Mouse (Mus musculus) lung, postnatal 14 days (tissue): Measurements from ENCODE around the gene Aldh6a1.

Source experiments
- DNase-seq: peaks from one replicate; pipeline ENCODE4 v3.0.0; 2021

Gene Aldh6a1

DNA sequence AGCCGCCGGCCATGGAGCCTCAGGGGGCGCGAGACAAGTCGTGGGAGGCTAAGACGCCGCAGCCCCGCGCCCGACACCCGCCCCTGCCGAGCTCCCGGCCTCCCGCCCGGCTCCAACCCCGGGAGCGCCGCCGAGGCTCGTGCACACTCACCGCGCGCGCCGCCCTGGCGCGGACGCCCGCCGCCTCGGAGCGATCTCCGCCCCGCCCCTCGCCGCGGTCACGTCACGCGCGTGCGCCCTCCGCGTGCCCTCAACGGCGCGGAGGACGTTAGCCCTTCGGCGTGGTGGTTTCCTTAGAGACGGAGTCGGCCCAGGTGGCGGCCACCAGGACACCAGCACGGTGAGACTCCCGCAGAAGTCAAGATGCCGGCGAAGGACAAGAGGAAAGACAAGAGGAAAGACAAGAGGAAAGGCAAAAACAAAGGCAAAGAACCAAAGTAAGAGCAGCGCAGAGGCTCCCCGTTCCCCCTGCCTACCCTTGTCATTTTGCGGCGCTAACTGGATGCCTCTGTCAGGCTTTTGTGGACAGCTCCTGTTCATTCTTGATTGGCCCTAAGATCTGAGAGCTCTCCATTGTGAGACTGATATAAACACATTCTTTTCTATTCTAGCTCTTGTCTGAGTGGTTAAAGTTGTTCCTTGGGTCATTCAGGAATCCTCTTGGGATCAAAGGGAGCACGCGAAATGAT lies 41.8 kb downstream of the Aldh6a1 start, which contains the start of the genes Entpd5 and Bbof1:
Gene Entpd5, minus strand, starts transcription at position 211 of the 689 bp plus-strand sequence.
Gene Bbof1, plus strand, starts transcription at position 253 of the 689 bp plus-strand sequence.
- peak; percentile 90 for DNase-seq

DNA sequence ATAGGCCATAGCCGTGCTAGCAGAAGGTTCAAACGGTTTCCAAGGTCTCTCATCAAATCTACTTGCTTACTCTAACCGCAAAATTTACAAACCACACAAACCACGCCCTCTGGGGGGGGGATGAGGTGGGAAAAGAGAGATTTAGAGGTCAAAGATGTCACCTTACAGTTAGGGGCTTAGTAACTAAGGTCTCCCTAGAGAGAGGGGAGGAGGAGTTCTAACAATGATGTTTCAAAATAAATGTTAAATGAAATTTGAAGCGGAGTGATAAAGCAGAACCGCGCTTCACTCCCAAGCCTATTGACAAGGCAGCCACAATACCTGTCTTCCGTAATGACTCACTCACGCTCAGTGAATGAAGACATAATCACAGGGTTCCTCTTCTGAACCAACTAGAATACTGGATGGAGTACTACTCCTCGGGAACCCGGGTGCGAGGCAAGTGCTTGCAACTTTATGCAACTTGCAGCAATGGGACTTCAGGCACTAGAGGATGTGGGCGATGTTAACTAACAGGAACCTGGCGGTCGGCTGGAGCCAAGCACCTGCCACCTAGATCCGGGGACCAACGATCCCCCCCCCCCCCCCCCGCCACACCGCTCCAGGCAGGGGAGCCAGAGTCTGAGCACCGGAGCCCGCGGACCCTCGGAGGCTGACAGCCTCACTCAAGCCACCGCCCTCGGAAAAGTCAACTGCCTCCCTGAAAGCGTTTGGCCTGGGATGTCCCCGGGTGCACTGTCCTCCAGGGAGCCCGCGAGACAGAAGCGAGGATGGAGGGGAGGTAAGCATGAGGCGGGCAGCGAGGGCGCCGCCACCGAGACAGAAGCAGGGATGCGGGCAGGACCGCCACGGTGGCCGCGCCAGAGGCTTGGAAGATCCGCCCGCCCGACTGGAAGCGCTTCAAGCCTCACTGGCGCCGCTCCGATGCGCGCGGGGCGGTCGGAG lies 42.7 kb downstream of the Aldh6a1 start:
- DNase-seq = peak; percentile 25

DNA sequence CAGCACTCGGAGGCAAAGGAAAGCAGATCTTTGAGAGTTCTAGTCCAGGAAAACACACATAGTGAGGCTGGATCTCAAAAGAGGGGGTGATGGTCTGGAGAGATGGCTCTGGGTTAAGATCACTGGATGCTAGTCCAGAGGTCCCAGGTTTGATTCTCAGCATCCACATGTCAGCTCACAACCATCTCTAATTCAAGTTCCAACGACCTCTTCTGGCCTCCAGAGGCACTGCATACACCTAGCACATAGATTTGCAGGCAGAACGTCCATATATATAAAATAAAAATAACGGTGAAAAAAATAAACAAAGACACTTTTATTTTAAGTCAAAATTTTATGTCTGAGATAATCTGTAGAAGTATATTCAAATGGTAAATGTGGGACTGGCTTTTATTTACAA lies 43.5 kb downstream of the Aldh6a1 start:
- no peak for DNase-seq

DNA sequence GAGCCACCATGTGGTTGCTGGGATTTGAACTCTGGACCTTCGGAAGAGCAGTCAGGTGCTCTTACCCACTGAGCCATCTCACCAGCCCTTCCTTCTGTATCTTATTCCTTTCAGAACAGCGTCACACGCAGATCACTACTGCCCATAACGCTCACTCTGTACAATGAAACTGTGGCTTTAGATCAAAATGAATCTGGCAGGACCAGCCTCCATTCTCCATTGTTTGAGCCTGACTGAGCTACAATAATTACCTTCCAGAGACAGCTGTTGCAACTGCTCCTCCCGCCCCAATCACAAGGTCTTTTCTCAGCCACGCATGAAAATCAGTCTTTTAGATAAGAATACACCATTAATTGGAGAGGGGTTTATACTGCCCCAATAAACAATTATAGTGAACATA lies 46.3 kb downstream of the Aldh6a1 start:
- DNase-seq = no peak

DNA sequence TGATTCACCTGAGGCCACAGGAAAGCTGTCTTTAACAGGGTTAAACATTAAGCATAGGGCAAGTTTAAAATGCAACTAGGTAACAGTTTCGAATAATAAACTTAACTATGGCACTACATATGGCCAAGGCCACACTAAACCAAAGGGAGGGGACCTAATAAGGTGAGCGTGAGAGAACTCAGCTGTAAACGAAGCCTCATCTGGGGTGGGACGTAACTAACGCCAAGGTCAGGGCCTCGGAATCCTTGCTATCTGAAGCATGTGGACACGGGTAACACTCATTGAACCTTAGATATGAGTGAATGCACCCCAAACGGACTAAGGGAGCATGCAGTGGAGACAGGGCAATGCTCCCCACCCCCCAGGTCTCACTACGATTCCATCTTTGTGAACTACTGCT lies 47.9 kb downstream of the Aldh6a1 start:
- no peak for DNase-seq

DNA sequence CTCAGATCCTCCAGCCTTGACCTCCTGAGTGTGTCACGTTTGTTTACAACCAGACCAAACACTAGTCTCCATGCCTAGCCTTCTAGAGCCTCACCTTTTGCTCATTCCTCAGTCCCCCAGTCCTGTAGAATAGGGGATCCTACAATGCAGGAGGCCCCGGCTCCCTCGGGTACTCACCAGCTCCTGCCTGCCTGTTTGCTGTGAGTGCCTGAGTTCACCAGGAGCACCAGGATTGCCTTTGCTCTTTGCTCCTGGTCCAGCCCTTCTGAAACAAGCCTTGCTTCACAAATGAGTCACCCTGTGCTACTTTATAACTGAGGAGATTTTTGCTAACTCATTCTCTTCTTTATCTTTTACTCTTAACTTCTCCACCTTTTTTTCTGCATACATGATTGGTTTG lies 50.2 kb downstream of the Aldh6a1 start:
- no peak for DNase-seq

DNA sequence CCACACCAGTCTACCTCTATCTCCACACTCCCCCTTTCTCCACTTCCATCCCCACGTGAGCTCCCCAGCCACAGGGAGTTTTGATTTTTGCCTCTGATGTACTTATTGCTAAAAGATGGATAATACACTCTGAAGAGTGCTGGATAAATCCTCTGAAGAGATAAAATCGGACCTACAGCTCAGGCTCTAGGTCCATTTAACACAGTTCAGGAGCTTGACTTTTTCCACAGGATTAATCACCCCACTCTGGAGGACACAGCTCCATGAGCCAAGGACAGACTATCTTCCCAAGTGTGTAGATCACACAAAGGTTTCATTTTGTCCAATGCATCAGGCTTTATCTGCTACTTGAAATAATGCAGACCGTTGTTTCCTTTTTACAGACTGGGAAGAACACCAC lies 50.7 kb downstream of the Aldh6a1 start:
- no peak for DNase-seq

DNA sequence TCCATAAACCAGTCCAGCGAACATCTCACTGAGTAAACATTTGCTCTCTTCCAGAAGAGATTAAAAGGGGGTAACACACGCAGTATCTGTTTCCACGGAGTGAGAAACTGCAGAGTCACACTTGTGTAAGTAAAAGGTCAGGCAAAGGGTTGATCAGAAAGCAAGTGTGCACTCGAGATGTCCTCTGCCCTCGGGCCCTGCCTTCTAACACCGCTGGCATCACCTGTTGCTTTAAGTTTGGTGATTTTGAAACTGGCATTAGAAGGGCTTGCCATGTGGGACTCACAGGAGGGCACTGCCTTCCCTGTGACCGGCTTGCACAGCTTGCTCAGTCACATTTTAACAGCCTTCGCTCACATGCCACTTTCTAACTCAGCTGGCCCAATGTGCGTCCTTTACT lies 51.1 kb downstream of the Aldh6a1 start:
- no peak for DNase-seq

DNA sequence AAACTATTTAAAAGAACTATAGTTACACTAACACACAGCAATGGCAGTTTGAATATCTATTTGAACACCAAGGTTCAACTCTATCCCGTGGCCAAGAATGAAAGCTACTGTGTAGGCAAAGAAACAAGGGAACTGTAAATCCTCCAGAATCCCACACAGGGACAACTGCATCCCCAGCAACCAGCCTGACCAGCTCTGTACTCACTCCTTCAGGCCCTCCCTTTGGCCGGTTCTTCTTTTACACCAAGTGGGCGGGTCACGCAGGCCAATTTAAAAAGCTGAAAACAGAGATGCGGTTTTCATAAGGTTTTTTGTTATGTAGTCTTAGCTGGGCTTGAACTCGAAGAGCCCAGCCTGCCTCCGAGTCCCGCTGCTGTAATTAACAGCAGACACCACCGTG lies 51.7 kb downstream of the Aldh6a1 start:
- no peak for DNase-seq

DNA sequence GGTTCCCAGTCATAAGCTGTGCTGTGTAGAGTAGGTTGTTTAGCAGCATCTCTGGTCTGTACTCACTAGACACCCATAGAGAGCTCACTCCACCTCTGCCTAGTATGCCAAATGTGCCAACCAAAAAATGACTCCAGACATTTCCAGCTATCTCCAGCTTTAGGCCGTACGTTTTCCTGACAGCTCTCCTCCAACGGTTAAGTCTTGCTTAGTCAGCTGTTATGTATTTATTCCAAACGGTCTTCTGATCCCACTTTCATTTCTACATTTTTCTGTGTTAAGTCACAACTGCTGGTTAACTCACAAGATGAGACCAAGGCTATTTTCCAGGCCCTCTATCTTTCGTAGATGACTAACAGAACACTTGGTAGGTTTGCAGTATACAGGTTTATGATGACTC lies 52.2 kb downstream of the Aldh6a1 start:
- DNase-seq = no peak

DNA sequence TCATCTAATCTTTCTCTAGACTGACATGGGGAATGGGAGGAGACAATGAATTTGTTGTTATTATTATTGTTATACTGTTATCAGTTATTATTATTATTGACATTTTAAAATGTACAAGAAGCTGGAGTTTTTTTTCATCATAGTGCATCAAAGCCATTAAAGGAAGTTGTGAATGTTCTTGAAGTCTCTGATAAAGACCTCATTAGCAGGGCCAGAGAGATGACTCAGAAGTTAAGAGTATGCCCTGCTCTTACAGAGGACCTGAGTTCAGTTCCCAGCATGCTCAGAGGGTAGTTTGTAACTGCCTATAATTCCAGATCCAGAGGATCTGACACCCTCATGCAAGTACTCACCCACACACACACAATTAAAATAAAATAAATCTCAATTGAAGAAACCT lies 53.1 kb downstream of the Aldh6a1 start:
- DNase-seq = no peak

DNA sequence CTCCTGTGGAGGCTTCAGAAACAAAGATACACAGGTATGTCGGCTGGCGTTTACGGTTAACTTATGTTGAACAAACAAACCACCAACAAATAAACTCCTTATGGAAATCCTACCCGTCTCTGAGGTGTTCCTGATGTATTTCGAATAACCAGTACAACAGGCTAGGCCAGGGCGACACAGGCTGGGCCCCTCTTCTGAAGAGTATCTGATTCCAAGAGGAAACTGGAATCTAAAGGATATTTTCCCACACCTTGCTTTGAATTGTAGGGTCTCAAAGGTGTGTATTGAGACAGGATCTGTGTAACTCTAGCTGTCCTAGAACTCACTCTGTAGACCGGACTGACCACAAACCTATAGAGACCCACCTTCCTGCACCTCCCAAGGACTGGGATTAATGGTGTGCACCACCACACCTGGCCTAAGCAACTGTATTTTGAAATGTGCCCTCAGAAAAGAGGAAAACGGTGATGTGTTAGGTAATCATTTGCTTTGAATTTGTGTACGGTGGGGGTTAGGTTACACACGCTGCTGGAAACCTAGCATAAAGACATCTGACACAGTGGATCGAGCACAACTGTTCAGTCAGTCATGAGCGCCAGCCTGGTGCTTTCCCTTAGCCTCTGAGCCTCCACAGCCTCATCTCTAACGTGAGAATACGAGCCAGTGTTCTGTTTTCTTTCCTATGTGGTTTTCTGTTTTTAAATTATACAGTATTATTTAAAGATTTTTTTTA lies 53.7 kb downstream of the Aldh6a1 start:
- DNase-seq = no peak

DNA sequence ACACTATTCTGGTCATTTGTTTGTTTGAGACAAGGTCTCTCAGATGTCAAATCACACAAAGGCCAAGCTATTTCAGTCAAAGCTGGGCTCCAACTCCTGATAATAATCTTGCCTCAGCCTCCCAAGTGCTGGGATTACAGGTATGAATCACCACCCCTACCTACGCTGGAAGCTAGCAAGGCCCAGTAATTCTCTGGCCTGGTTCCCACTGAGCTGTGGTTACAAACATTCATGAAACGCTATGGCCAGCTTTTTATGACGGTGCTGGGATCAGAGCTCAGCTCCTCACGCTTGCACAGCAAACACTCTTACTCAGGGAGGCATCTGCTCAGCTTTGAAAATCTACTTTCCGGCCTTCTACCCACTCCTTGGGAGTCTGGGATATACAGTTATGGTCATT lies 57.0 kb downstream of the Aldh6a1 start:
- DNase-seq = no peak

DNA sequence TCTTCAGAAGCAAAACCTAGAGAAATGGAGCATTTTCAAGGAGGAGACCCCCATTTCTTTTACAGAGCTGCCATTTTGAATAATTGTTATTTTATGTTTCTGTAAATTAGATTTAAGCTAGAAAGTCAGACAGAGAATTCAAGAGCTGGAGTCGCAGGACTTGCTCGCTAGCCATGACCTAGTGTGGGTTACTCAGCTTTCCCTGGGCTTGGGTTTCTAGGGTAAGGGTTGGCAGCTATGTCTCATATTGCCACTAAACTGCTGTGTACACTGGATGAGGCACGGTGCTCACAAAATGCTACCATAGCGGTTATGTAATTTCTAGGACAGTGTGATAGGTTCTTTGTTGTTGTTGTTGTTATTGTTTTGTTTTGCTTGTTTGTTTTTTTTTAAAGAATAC lies 58.1 kb downstream of the Aldh6a1 start:
- DNase-seq = no peak

DNA sequence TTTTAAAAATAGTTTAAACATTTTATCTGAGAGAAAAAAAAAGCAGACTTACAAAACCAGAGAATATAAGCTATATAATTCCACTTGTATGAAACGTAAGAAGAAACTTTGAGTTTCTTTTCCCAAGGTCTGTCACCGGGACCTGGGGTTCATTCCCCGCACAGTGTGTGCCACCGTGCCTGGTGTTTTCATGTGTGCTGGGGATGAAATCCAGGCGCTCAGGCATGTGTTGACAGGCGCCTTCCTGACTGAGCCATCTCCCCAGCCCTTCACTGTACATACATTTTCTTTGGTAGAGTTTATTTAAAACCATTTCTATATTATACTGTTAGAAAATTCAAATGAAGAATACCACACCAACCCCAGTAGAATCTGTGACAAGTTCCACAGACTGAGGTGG lies 60.5 kb downstream of the Aldh6a1 start:
- DNase-seq = no peak

DNA sequence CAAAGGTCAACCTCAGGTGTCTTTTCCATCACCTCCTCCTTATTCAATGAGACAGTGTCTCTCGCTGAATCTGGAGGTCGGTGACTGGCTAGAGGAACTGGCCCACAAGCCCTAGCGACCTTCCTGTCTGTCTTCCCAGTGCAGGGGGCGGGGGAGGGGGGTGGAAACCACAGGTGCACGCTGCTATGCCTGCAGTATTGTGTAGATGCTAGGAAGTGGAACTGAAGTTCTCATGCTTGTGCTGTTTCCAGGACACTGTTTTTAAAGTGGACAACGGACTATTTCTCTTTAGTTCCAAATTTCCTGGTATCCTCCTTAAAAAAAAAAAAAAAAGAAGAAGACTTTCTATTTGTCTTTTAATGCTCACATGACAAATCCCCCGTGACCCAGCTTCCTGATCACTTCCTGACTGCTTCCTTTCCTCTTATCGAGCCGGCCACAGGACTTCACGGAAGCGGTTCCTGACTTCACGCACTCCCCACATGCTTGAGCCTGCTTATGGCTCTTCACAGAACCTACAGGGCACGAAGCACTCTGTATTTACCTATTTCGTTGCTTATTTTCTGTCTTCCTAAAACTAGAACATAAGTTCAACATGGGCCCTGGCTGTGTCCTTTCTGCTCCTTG lies 61.9 kb downstream of the Aldh6a1 start:
- no peak for DNase-seq

DNA sequence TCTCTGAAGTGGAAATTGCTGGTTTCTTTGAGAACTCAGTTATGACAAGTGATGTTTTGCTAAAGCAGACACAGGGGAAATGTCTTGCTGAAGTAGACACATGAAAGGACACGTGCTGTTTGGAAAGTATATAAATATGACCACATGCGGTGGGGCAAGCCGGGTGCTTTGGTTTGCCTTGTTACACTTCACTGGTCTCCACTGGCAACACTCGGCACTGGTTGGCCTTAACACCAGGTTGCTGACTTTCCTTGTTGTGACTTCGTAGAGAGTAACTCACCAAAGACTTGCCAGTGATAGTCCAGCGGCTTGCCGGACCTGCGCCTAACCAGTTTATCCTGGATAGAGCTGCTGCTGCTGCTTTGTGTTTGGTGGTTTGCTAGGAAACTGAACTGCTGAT lies 62.7 kb downstream of the Aldh6a1 start:
- DNase-seq = no peak

DNA sequence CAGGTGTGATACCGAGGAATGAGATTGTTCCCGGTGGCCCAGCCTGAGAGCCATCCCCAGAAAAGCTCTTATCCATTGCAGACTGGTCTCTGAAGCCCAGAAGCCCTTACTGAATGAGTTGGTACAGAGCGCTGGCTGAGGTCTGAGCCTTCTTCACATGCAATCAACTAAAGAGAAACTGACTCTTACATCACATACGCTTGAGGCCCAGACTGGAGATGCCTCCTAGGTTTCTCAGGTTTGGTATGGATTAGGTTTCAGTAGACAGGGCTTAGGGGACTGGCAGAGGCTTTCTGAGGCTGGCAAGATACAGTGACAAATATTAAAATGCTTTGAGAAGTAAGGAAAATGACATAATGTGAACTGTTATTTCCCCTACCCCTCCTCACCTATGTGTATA lies 65.4 kb downstream of the Aldh6a1 start:
- no peak for DNase-seq

DNA sequence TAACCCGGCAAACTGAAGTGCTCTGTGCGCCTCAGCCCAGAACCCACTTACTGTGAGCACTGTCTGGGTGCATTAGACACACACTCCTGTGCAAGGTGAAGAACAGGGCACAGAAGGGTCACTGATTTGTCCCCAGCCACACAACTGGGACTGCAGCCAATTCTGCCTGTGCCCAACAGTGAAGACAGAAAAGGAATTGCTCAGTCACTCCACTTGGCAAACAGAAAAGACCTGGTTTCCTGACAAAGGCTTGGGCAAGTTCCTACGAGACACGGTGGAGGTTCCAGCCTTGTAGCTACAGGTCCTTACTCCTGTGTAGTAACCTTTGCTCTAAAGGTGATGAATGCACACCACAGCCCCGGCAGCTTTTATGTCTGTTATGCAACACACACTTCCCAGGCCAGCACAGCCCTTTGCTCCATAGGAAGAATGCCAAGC lies 66.1 kb downstream of the Aldh6a1 start:
- DNase-seq = peak; percentile 42

DNA sequence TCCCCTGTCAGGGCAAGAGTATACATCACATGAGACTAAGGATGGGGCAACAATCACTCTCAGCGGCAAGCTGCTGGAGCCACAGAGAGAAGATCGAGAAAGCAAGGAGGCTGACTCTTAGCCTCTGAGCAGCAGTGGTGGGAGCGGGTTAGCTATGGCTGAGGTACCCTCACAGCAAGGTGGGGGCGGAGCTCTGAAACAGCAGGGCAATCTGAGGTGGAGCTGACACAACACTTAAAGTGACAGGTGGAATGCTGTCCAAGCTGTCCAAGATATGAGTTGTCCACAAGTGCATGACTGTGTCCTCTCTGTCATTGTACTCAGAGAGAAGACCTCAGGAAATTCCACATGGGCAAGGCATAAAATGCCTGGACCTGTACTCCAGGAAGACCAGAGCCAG lies 68.4 kb downstream of the Aldh6a1 start:
- no peak for DNase-seq
